Mouse (Mus musculus): ENCODE measurements around the gene Slc32a1. TPM values are rescaled to one million over a fixed set of nuclear protein-coding genes. Genes with fewer than 3 reads are reported as not detected.

Gene Slc32a1
- not detected in 2 replicates for total RNA-seq (2015; ENCODE audit: low replicate concordance)
- not detected in 2 replicates for total RNA-seq (2017; ENCODE audit: low replicate concordance)

GRCm38 (mm10) chr2:158610488-158611325, at the start of gene Slc32a1:
Gene Slc32a1 (plus strand): TSS chr2:158610767.
- ATAC-seq (replicated peaks; ENCODE audit: low FRiP score, poor library complexity, severe bottlenecking): no peak

DNA sequence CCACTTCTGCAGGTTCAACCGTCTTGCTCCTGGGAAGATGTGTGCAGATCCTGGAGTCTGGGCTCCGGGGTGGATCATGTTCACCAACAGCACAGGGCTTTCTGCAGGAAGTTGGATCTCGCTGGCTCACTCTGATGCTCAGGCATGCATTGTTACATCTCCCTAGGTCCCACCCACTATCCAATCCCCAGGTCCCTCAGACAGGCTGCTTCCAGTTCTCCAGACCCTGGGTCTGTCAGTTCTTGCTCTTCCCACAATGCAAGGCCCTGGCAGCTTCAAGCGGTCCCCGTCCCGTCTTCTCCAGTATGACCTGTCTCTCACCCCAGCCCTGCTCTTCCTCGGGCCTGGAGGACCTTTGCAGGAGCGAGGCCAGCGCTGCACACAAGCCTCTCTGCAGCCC, 49.8 kb upstream of the Slc32a1 start:
- ATAC-seq (replicated peaks; ENCODE audit: low FRiP score, poor library complexity, severe bottlenecking): no peak

GRCm38 (mm10) chr2:158561371-158562144, 49.0 kb upstream of the Slc32a1 start:
- no peak for ATAC-seq (replicated peaks; ENCODE audit: low FRiP score, poor library complexity, severe bottlenecking)

DNA sequence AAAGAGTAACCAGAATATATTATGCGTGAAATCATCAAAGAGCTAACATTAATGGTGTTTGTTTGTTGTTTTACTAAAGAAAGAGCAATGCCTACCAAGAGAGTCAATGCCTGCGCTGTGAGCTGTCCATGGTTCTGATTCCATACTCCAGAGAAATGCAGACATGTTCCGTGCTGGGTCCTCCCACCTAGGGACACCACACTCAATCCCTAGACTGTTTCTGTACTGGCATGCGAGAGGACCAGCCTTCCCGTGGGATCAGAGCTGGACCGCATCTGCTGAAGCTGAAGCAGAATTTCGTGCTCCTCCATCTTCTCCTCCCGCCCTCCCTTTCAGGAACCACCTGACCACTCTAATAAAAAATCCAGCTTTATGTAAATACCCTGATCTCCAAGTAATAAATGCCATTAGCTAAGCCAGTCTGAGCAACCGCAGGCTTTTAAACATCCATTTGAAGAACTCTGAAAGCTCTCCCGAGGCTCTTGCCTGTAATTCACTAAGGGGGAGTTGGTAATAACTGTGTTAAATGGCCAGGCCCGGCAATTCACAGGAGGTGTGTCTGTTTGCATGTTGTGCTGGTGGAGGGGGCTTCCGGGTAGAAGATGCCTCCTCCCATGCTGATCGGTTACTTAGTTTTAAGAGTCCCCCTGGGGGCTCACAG, 40.0 kb upstream of the Slc32a1 start:
- no peak for ATAC-seq (replicated peaks; ENCODE audit: low FRiP score, poor library complexity, severe bottlenecking)

- no peak for ATAC-seq (replicated peaks; ENCODE audit: low FRiP score, poor library complexity, severe bottlenecking)
Measured at GRCm38 (mm10) chr2:158579979-158580378, 30.6 kb upstream of the Slc32a1 start.

GRCm38 (mm10) chr2:158584621-158585358, 25.8 kb upstream of the Slc32a1 start:
- ATAC-seq (replicated peaks; ENCODE audit: low FRiP score, poor library complexity, severe bottlenecking): no peak

DNA sequence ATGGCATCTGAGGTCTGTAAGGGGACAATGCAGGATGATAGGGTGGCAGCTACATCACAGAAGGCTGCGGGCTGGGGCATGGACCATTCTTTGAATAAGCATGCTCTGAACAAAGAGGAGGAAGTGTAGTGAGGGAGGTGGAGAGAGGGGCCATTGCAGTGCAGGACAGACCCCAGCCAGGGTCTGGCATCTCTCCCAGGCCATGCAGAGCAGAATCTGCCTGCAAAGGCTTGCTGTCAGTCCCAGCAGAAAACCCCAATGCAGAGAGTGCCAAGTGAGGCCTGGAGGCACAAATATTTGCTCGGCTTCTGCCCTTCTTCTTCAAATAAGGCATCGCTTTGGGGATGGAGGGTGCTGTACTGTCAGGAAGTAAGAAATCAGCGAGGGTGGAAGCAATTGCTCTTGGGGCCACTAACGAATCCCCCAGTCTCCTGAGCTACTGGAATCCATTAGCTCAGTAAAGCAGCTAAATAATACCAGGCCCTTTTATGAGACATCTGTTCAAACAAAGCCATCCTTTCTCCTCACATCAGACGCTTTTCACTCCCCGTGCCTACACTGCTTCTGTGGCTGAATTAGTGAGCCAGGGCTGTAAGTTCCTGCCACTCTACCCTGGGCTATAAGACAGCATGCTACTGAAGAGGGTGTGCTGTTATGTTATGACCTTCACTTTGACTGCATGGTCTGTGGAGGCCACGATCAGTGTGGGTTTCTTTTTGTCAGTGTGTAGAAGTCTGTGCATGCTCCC, 21.9 kb upstream of the Slc32a1 start:
- no peak for ATAC-seq (replicated peaks; ENCODE audit: low FRiP score, poor library complexity, severe bottlenecking)

GRCm38 (mm10) chr2:158590495-158590894, 20.1 kb upstream of the Slc32a1 start:
- no peak for ATAC-seq (replicated peaks; ENCODE audit: low FRiP score, poor library complexity, severe bottlenecking)

DNA sequence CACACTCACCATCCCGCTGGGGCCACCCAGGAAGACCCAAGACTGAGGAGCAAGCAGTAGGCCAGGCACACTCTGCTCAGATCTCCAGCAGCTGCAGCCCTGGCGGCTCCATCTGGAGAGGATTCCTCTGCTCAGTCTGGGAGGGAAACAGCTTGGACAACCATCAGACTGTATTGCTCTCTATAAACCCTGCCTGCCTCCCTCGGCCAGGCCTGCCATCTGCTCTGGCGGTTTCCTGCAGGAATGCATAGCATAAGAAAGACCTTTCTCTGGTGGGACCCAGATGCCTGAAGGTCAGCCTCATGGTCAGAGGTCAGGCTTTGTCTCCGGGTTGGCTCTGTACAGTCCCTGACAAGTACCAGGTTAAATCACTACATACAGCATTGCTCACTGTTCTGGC, 19.3 kb upstream of the Slc32a1 start:
- no peak for ATAC-seq (replicated peaks; ENCODE audit: low FRiP score, poor library complexity, severe bottlenecking)

DNA sequence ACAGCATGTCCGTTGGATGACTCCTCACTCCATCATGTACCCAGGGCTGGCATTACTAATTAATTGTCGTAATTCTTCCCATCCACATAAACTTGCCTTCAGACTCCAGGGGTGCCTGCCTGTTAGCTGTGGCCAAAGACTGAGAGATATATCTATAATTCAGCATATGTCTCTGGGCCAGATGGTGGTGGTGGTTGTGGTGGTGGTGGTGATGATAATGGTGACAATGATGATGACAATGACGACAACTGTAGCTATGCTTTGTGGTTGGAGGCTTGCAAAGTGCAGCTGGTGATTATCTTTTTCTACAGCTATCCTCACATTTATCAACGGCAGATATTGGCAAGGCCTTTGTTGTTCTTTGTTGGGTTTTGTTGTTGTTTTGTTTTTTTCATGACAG, 17.2 kb upstream of the Slc32a1 start:
- ATAC-seq (replicated peaks; ENCODE audit: low FRiP score, poor library complexity, severe bottlenecking): no peak

DNA sequence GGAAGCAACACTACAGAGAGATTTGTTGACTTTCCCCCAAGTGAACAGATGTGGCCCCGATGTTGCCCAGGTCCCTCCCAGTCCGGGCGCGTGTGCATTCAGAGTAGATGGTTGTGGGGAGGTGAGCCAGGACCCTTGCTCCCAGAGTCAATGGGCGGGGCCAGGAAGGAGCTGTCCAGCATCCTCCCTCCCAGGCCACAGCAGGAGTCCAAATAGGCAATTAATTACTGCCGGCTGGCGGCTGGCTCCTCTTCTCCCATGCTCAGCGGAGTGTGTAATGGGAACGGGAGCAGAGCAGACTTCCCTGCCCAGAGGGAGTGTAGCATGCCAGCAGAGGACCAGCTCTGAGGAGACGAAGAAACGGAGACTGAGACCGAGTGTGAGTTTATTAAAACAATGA, 15.5 kb upstream of the Slc32a1 start:
- ATAC-seq (replicated peaks; ENCODE audit: low FRiP score, poor library complexity, severe bottlenecking): no peak

- no peak for ATAC-seq (replicated peaks; ENCODE audit: low FRiP score, poor library complexity, severe bottlenecking)
Measured at GRCm38 (mm10) chr2:158595577-158595976, 15.0 kb upstream of the Slc32a1 start.

DNA sequence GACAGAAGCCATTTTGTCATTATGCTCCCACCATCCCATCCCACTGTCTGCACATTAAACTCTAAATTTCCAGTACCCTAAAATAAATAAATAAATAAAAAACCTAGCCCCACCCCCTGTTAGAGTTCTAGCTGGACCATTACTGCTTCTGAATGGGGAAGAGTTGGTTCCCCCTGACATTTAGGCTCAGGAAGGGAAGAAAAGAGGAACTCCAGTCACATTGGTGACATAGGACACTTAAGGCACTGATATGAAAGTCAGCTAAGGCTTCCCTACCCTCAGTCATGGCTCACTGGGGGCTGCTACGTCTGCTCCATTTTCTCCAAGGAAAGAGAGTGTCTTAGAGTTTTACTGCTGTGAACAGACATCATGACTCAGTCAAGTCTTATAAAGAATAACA, 13.8 kb upstream of the Slc32a1 start:
- no peak for ATAC-seq (replicated peaks; ENCODE audit: low FRiP score, poor library complexity, severe bottlenecking)

- no peak for ATAC-seq (replicated peaks; ENCODE audit: low FRiP score, poor library complexity, severe bottlenecking)
Measured at GRCm38 (mm10) chr2:158600517-158600916, 10.1 kb upstream of the Slc32a1 start.

GRCm38 (mm10) chr2:158601326-158601725, 9.2 kb upstream of the Slc32a1 start:
- ATAC-seq (replicated peaks; ENCODE audit: low FRiP score, poor library complexity, severe bottlenecking): no peak

DNA sequence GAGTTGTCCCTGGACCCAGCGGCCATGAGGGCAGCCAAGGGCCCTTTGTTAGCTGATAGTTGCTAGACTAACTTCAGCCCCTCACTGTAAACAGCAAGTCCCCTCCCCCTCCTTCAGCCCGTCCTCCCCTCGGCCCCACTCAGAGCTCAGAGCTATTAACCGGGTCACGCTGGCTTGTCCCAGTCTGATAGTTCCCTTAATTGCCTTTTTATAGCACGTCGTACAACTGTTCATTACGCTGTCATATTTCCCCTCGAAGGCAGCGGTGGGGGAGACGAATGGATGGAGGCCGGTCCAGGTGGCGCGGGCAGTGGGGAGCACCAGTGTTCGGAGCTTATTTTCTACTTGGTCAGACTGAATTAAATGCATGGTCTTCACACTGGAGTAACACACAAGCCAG, 7.9 kb upstream of the Slc32a1 start:
- ATAC-seq (replicated peaks; ENCODE audit: low FRiP score, poor library complexity, severe bottlenecking): no peak

GRCm38 (mm10) chr2:158606511-158606964, 4.0 kb upstream of the Slc32a1 start:
- ATAC-seq (replicated peaks; ENCODE audit: low FRiP score, poor library complexity, severe bottlenecking): no peak

DNA sequence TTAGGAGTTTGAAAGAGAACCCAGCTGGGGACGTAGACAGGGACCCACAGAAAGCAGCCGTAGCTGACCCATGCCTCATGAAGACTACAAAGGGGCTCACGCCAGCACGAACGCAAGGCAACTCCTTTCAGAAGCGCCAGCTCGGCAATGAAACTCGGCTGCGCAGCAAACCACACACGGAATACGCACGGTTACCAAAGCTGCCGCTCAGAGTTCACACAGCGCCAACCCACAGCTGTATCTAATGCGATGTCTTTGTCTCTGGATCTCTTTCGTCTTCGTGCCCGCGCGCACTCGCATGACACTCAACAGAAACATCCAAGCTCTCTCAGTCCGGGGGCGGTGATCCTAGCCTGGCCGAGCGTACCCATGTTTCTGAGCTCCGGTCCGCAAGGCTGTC, 886 bp upstream of the Slc32a1 start:
- no peak for ATAC-seq (replicated peaks; ENCODE audit: low FRiP score, poor library complexity, severe bottlenecking)

DNA sequence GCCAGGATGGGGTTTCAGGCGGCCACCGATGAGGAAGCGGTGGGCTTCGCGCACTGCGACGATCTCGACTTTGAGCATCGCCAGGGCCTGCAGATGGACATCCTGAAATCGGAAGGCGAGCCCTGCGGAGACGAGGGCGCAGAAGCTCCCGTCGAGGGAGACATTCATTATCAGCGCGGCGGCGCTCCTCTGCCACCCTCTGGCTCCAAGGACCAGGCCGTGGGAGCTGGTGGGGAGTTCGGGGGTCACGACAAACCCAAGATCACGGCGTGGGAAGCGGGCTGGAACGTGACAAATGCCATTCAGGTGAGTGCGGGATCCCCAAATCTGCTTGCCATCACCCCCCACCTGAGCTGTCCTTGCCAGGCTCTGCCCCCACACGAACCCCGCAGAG, 756 bp downstream of the Slc32a1 start:
- no peak for ATAC-seq (replicated peaks; ENCODE audit: low FRiP score, poor library complexity, severe bottlenecking)

All from erythroblast, adult 5-6 weeks (primary cell).